Mouse (Mus musculus): ENCODE data around the gene Lipe.

The Lipe gene

DNA sequence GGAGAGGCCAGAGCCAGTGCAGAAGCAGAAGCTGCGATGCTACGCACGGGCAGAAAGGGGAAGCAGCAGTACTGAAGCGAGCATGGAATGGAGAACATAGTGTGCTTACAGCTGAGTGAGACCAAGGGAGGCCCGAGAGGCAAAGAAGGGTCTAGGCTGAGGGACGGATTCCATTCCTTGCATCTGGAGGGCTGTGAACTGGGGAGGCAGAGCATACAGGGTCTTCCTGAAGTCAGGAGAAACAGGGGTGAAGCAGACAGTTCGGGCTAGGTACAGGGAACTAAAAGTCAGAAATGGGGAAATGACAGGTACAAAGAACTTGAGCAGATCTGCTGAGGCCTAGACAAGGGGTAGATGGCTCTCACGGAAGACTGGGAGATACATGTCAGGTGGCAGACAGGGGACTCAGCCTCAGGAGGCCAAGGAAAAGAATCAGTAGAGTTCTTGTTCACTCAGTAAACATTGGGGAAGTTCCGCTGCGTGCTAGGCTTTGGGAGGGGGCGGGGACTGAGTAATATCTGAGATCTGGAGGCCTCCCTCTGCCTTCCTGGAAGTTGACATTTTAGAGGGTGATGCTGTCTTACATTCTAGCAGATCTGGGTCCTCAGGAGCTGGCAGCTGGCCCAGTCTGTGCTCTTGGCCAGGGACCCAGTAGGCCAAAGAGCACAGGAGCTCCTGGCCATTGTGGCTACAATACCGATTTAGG lies 12.5 kb downstream of the Lipe start:
- peak; percentile 66 for DNase-seq (ENCODE audit: low spot score)

DNA sequence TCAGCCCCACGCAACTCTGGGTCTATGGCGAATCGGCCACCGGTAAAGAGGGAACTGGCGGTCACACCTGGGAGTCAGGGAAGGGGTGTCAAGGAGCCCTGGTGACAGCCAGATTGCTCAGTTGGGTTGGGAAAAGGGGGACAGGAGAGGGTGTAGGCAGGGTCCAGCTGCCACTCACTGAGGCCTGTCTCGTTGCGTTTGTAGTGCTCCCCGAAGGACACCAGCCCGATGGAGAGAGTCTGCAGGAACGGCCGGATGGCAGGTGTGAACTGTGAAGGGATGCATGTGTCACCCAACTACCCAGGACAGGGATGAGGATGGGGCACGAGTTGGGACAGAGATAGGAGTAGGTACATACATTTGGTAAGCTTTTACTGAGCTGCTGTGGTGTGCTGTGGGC lies 13.3 kb downstream of the Lipe start:
- DNase-seq (ENCODE audit: low spot score), result no peak

DNA sequence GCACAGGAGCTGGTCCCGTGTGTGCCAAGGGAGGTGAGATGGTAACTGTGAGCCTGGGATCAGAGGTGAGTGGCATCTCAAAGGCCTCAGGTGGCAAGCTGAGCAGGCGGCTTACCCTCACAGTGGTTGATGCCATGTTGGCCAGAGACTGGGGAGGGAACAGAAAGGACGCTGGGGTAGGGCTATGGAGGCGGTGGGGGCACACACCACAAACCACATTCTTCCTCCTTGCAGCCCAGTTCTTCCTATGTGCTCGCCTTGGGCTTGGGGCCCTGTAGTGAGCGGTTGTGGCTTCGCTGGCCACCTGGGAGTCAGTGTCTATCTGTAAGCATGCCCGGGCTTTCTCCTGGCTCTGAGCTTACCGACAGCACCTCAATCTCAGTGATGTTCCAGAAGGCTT lies 13.7 kb downstream of the Lipe start:
- DNase-seq (ENCODE audit: low spot score), result no peak

DNA sequence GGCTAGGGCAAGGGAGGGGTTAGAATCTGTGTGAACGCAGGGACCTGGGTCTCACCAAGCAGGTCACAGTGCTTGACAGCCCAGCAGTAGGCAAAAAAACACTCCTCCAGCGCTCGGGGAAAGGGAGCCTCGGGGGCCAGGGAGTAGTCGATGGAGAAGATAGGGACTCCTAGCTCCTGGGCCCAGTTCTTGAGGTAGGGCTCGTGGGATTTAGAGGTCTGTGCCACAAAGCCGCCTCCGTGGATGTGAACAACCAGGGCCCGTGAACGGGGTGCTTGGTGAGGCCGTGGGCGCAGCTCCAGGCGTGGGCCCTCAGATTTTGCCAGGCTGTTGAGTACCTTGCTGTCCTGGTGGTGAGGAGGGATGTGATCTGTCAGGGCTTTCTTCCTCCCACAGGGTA lies 14.2 kb downstream of the Lipe start:
- DNase-seq (ENCODE audit: low spot score), result no peak

DNA sequence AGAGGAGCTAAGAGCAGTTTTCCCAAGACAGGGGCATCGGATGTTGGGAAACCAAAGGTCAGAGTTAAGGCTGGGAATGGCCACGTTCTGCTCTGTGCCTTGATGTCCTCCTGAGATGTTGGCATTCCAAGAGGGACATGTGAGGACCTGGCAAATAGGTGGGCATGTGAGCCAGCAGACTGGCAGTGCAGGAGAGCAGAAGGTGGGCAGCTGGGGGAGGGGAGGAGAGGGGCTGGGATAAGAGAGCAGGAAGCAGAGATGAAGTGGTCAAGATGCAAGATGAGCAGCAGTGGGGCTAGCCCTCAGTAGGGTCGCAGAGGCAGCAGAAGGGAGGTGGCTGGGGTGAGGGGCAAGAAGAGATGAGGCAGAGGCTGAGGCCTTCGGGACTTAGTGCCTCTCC lies 14.6 kb downstream of the Lipe start:
- no peak for DNase-seq (ENCODE audit: low spot score)

DNA sequence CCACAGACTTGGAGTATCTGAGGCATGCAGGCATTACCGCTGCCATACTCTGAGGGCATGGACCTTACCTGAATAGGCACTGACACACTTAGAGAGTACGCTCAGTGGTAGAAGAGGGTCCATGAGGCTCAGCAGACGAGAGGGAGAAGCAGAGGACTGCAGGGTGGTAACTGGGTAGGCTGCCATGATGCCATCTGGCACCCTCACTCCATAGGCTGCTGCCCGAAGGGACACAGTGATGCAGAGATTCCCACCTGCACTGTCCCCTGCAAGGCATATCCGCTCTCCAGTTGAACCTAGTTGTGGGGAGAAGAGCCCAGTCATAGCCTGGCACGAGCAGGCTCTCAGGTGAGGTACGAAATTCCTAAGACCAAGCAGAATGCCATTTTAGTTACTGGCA lies 15.1 kb downstream of the Lipe start:
- no peak for DNase-seq (ENCODE audit: low spot score)

DNA sequence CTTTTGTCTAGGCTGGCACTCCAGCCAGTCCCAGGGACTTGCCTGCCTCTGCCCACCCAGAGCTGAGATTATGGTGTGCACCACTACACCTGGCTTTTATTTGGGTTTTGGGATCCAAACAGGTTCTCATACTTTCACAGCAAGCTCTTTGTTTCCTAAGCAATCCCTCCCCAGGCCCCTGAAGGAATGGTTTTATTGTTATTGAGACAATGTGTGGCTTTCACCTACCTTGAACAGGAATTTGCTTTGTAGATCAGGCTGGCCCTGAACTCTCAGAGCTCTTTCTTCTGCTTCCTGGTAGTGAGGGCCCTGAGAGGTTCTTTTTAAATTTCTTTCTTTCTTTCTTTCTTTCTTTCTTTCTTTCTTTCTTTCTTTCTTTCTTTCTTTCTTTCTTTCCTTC lies 16.0 kb downstream of the Lipe start:
- DNase-seq (ENCODE audit: low spot score), result no peak

DNA sequence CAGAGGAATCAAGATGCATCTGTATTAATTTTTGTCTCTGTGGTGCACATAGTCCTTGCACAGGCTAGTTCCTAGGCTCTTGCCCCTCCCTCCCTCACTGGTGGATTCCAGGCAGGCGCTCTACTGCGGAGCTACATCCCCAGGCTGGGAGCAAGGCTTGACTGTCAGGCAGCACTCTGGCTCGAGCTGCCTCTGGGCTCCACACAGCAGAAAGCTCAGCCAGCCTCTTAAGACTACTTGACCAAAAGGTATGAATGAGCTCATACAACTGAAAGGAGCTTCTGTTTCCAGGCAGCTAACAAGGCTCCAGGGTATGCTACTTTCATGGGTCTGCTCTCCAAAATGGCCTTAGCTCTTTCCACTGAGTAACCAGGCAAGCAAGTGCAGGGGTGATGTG lies 17.2 kb downstream of the Lipe start:
- no peak for DNase-seq (ENCODE audit: low spot score)

DNA sequence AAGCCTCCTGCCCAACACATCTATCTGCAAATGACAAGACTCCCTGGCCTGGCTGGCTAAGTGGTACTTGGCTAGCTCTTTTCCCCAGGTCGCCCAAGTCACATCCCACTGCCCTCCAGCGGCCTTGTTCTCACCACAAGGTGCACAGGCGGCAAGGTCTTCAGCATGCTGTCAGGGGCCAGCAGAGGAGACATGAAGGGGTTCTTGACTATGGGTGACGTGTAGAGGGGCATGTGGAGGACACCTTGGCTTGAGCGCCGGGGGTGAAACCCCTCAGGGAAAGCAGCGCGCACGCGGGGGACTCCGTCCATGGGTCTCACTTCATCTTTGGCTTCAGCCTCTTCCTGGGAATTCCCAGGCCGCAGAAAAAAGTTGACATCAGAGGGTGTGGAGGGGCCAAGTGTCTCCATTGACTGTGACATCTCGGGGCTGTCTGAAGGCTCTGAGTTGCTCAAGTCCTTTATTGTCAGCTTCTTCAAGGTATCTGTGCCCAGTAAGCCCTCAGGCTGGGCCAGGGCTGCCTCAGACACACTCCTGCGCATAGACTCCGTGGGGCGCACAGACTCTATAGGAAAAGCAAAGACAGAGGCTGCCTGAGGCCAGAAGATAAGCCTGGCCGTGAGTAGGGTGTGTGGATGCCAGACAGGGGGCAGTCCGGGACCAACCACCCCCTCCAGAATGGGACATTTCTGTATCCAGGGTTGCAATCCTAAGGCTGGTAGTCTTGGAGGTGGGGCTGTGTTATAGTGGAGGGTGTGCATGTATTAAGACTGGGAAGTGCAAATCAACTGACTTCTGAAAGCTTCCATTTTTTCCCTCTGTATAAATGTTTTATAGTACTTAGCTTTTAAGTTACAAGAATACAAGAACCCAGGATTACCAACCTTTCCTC lies 17.9 kb downstream of the Lipe start:
- no peak for DNase-seq (ENCODE audit: low spot score)

DNA sequence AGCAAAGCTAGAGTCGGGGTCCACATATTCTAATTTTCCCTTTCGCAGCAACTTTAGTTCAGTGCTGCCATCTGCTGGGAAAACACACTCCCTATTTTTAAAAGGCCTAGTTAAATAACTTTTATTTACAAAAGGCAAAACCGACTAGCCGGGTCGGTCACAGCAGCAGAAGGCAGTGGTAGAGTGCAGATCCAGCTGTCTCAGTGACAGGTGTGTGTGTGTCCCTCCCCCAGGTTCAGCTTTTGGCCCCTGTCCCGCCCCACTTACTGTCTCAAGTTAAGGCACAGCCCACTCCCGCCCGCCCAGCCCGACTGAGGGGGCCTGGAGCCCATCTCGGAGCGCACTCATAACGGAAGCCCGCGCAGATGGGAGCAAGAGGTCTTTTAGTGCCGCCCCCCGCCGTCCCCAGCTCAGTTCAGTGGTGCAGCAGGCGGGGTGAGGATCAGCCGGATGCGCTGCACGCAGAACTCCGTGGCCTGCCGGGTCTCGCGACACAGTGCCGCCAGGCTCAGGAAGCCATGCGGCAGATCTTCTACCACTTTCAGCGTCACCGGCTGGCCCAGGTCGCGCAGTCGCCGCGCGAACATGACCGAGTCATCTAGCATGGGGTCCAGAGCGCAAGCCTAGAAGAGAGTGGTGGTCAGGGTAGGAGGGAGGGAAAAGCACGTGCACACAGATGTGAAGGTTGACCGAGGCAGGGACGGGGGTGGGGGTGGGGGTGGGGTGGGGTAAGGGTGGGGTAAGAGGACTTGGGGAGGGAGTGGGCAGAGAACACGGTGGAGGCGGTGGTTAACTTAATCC lies 18.8 kb downstream of the Lipe start:
- DNase-seq (ENCODE audit: low spot score), result no peak

DNA sequence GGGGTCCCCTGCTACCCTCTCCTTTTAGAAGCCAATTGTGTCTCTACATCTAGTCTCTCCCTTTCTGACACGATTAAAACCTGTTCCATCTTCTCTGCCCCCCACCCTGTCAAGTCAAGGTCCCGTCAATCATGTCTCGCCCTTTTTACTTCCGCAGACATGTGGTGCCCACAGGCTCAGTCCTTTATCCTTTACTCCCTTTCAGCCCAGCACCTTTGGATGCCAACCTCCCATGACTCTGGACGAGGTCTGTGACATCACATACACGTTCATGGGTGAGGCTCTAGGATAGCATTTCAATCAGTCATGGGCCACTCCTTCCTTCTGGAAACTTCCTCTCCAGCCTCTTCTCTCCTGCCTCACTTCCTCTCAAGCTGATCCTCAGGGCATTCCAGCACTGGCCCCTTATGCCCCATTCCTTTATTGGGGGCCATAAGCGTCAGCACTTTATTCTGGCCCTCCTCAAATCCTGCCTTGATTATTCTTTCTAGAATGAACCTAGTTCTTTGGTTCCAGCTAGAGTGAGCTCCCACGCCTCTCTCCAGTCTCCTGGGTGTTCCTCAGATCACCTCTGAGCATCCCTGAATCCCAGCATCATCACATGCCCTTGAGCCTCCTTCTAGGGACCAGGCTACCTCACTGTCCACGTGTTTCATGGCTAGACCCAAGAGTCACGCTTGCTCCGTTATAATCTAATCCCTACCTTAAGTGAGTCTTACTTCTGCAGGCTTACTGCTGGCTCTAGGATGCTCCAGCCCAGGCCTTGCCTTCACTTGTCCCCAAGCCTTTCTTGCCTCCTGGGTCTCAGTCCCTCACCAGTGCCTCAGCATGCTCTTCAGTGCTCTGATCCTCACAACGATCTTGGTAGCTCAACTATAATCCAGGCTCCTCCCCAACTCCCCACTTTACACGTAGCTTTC lies 20.1 kb downstream of the Lipe start:
- DNase-seq (ENCODE audit: low spot score), result no peak

DNA sequence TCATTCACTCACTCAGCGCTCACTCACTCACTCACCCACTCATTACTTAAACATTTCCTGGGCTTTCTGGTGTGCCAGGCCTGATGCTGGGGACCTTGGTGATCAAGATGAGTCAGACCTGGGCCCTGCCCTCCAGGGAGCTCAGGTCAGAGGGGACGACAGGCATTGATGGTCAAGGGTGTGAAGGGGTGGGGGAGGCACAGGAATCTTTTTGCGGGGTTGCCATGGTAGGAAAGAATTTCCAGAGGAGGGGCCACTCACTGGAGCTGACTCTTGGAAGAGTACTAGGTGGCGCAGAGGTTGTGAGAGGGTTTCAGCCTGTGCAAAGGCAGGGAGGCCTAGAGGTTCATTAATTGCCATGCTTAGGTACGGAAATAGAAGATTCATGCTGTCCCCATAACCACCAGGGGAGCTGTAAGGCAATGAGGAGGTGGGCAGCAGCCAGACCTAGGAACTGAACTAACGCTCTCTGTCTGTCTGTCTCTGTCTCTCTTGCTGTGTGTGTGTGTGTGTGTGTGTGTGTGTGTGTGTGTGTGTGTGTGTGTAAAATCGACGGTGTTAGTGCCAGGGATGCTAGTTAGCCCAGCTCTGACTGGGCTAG lies 21.3 kb downstream of the Lipe start:
- DNase-seq (ENCODE audit: low spot score), result no peak

DNA sequence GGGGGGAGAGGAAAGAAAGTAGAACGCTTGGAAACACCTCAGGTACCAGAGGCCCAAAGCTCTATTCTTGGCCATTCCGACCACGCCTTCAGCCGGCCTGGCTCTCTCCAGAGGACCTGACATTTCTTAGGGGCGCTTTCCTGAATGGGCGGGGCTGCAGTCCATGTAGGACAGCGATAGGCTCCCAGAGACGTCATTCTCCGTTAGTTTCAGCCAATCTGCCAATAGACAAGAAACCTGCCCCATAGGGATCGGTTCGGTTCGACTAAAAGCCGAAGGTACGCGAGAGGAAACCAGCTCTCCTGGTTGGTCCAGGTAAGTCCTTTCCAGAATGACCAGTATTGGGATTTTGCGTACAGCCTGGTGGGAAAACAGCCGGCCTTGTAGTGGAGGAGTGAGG lies 22.0 kb downstream of the Lipe start:
- peak; percentile 92 for DNase-seq (ENCODE audit: low spot score)

DNA sequence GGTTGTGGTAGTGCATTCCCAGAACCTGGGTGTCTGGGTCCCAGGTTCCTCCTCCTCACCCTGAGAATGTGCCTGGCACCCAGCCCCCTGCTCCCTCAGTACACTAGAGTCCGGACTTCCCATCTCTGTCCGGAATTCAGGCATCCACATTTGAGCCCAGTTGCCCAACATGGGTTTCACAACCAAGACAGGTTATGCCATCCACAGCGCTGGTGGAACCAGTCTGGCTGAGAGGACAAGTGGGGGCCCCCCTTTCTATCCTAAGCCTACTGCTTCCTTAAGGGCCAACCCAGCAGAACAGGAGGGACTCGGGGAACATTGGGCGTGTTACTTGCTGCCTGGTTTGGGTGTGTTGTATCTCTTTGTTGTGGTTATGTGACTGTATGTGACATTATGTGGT lies 26.1 kb downstream of the Lipe start:
- DNase-seq (ENCODE audit: low spot score), result no peak

DNA sequence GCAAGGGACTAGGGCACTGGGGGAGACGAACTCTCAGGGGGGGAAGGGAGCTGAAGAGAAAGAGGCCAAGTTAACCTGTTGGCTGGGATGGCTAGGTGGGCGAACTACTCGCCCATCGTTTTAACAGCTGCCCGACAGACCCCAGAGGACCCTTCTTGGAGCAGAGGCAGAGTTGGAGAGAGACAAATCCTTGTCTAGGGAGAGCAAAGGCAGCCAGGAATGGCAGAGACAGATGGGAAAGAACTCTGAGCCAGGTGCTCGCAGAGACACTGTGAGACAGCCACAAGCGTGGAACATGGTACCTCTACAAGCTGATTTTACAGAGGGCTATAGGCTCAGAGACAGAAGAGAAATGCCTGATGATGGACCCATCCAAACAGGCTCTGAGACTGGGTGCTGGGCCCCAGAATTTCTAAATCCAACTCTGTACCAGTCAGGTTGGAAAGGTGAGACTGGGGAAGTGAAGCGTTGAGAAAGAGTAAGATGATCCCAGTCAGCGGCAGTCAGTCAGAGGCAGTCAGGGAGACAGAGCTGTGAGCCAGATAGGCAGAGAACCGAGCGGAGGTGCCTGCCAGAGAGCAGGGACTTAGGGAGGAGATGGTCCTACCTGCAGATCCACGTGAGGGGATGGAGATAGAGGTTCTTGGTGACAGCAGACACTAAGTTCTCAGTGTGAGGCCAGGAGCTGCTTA lies 29.3 kb downstream of the Lipe start, which contains the start of gene Cnfn:
TSS of gene Cnfn (minus strand) at position 667 of the 692 bp plus-strand sequence.
- no peak for DNase-seq (ENCODE audit: low spot score)

DNA sequence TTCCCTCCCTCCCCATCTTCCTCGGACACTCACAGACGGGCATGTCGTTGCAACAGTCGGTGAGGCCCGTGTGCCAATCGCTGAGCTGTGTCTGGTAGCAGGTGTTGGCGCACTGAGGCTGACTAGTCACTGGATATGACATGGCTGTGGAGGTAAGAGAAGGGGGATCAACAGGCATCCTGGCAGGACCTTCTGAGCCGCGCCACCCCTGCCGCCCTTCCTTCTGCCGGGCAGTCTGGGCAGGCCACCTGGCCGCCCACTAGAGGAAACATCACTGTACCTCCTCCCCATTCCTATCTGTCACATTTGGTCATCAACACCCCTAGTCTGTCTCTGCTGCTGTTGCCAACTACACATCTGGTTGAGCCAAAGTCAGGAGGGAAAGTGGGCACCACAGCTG lies 30.2 kb downstream of the Lipe start:
- DNase-seq (ENCODE audit: low spot score), result no peak

DNA sequence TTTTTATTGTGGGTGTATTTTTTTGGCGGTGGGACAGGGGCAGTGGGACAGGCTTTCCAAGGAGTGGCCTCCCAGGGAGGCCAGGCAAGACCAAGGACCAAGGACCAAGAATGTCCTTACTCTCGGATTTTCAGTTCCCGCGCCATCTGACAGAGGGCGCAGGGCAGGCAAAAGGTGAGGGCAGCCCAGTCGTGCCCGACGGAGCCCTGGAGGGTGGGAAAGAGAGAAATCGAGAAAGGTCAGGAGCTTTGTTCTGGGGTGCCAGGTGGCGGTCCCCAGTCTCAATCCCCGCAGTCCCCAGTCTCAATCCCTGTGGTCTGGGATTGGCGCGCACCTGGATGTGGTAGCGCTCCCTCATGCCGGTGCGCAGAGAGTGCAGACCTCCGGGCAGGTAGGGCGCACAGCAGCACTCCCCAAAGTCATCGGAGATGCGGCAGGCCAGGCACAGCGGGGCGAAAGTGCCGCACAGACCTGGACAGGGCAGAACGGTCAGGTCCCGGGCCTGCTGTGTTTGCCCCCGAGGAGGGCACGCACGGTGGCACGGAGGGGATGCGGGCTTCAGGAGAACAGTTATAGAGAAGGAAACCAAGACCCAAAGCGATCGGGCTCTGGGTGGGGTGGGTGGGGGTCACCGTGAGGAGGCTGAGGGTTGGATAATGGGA lies 30.7 kb downstream of the Lipe start:
- no peak for DNase-seq (ENCODE audit: low spot score)

DNA sequence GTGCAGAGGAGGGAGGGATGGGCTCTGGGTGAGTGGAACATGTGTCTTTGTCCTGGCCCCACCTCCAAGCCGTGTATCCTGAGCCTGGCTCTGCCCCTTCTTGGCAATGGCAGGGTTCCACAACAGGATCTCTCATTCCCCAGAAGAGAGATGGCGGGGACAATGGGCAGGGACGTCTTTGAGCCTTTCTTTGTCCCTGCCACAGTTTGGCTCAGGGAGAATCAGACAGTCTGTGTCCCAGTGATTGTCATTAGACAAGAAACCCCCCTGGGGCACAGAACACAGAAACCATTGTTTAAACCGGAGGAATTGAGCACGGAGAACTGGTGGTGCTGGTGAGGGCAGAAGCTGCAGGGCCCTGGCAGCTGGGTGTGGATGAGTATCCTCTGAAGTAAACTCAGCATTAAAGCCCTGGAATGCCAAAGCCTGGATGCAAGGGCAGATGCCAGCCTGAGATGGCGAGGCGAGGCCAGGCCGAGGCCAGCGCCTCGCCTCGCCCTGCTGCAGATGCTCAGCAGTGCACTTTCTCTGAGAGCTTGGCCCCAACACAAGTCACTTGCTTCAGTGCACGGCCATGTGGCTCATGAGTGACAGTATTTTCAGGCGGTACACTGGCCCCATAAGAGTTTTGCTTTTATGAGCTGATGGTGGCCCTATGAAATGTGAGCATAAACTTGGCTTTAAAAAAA lies 32.4 kb downstream of the Lipe start:
- DNase-seq (ENCODE audit: low spot score), result no peak

DNA sequence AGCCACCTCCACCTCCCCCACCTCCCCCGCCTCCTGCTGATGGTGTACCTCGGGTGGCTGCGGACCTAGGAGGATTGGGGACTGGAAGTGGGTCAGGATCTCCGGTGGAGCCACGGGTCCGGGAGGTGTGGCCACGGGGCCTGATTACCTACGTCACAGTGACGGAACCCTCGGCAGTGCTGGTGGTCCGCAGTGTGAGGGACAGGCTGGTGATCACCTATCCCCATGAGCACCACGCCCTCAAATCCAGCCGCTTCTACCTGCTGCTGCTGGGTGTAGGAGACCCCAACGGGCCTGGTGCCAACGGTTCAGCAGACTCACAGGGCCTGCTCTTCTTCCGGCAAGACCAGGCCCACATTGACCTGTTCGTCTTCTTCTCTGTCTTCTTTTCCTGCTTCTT lies 34.9 kb downstream of the Lipe start:
- DNase-seq (ENCODE audit: low spot score), result no peak
